Mouse (Mus musculus) forebrain, embryonic 15.5 days (tissue): ENCODE measurements around the gene Dnaaf1. TPM values are rescaled to one million over a fixed set of nuclear protein-coding genes. Genes with fewer than 3 reads are reported as not detected.

Experiments used
- ATAC-seq: fragments of 200-750 bp; cut with Nextera tagmentation; replicated peaks from 2 replicates; pipeline ENCODE4 v1.8.0; 2017; ENCODE audit warnings: mild to moderate bottlenecking, moderate TSS enrichment, moderate library complexity
- H3K27ac ChIP-seq: fragments of 300-500 bp; sonication (generic); replicated peaks from 2 replicates; pipeline ENCODE4 v1.5.1; 2015; ENCODE audit warnings: mild to moderate bottlenecking, inconsistent platforms
- H3K27me3 ChIP-seq: fragments of 300-500 bp; sonication (generic); 2 replicates; pipeline ENCODE4 v1.6.1; 2015; ENCODE audit warnings: inconsistent platforms
- H3K36me3 ChIP-seq: fragments of 300-500 bp; sonication (generic); 2 replicates; pipeline ENCODE4 v1.6.1; 2015; ENCODE audit warnings: mild to moderate bottlenecking, inconsistent platforms
- H3K4me1 ChIP-seq: fragments of 300-500 bp; sonication (generic); 2 replicates; pipeline ENCODE4 v1.6.1; 2015; ENCODE audit warnings: inconsistent platforms
- H3K4me2 ChIP-seq: fragments of 300-500 bp; sonication (generic); replicated peaks from 2 replicates; pipeline ENCODE4 v1.6.1; 2015; ENCODE audit warnings: mild to moderate bottlenecking, inconsistent platforms
- H3K4me3 ChIP-seq: fragments of 300-500 bp; sonication (generic); 2 replicates; pipeline ENCODE4 v1.5.1; 2015; ENCODE audit warnings: mild to moderate bottlenecking, inconsistent platforms
- H3K9ac ChIP-seq: fragments of 300-500 bp; sonication (generic); replicated peaks from 2 replicates; pipeline ENCODE4 v1.6.1; 2015; ENCODE audit warnings: mild to moderate bottlenecking, inconsistent platforms
- H3K9me3 ChIP-seq: fragments of 300-500 bp; sonication (generic); 2 replicates; pipeline ENCODE4 v1.6.1; 2016; ENCODE audit warnings: inconsistent platforms
- WGBS: fragments of 180-500 bp; shearing (Covaris S2); methylation state at CpG from one replicate; pipeline ENCODE4 v1.1.7; 2015; ENCODE audit warnings: mixed read lengths; 5-methylcytosine and 5-hydroxymethylcytosine counted together
- polyA plus RNA-seq: library from polyadenylated mRNA; unstranded; fragments of >200 nt; fragmentation: Nextera tagmentation; extraction: Ambion mirVana; gene quantifications from 2 replicates; pipeline ENCODE4 v1.2.1, GENCODE M21; 2015

Dnaaf1 gene
- polyA plus RNA-seq, 1 experiment from 2014 or later: 0.51 TPM

- WGBS: 82% methylated on average over 7 of the region's 7 CpGs
- Histone ChIP-seq H3K9me3 (no peaks in the 10 kb centered on the region), H3K27ac (no peak overlapping the region), H3K9ac (no peak overlapping the region), H3K27me3 (no peaks in the 10 kb centered on the region), H3K4me1 (no peaks in the 10 kb centered on the region), H3K4me2 (no peak overlapping the region), H3K36me3 (no peaks in the 10 kb centered on the region), H3K4me3 (no peak overlapping the region)
- no peak for ATAC-seq
Observed at GRCm38 (mm10) chr8:119627199-119627598, 52.2 kb downstream of the Dnaaf1 start.

GRCm38 (mm10) chr8:119627613-119628359 lies 52.8 kb downstream of the Dnaaf1 start:
- H3K27me3 ChIP-seq: no peaks in the 10 kb centered on the region
- H3K4me2 ChIP-seq: no peak overlapping the region
- H3K4me3 ChIP-seq: no peak overlapping the region
- no peaks in the 10 kb centered on the region for H3K36me3 ChIP-seq
- ATAC-seq: no peak
- no peaks in the 10 kb centered on the region for H3K4me1 ChIP-seq
- no peaks in the 10 kb centered on the region for H3K9me3 ChIP-seq
- 55% methylated on average over 10 of the region's 10 CpGs for WGBS
- no peak overlapping the region for H3K9ac ChIP-seq
- no peak overlapping the region for H3K27ac ChIP-seq

- Histone ChIP-seq H3K9ac (no peak overlapping the region), H3K9me3 (no peaks in the 10 kb centered on the region), H3K4me3 (no peak overlapping the region), H3K27ac (no peak overlapping the region), H3K4me2 (no peak overlapping the region), H3K27me3 (peaks cover 10% of the 10 kb centered on the region; the same call in 1 of the 2 replicates), H3K36me3 (no peaks in the 10 kb centered on the region), H3K4me1 (no peaks in the 10 kb centered on the region)
- ATAC-seq: no peak
- WGBS: 50% methylated on average over 3 of the region's 3 CpGs
Observed at GRCm38 (mm10) chr8:119630841-119631240, 55.8 kb downstream of the Dnaaf1 start.

- no peaks in the 10 kb centered on the region for H3K4me1 ChIP-seq
- H3K9ac ChIP-seq: no peak overlapping the region
- no peak overlapping the region for H3K4me2 ChIP-seq
- H3K9me3 ChIP-seq: no peaks in the 10 kb centered on the region
- H3K4me3 ChIP-seq: no peak overlapping the region
- no peak for ATAC-seq
- peaks cover 10% of the 10 kb centered on the region; the same call in 1 of the 2 replicates for H3K27me3 ChIP-seq
- H3K36me3 ChIP-seq: no peaks in the 10 kb centered on the region
- no peak overlapping the region for H3K27ac ChIP-seq
- WGBS: 83% methylated on average over 9 of the region's 9 CpGs
Observed at GRCm38 (mm10) chr8:119632246-119632645, 57.2 kb downstream of the Dnaaf1 start.

- Histone ChIP-seq H3K9ac (no peak overlapping the region), H3K4me3 (no peak overlapping the region), H3K4me2 (no peak overlapping the region), H3K4me1 (0 out of 2 replicates have a peak, but pooled peaks cover under 1% of the 10 kb centered on the region), H3K36me3 (no peaks in the 10 kb centered on the region), H3K27me3 (peaks cover 10% of the 10 kb centered on the region; the same call in 1 of the 2 replicates), H3K27ac (no peak overlapping the region), H3K9me3 (no peaks in the 10 kb centered on the region)
- 57% methylated on average over 29 of the region's 29 CpGs for WGBS
- no peak for ATAC-seq
Observed at GRCm38 (mm10) chr8:119632909-119633308, 57.9 kb downstream of the Dnaaf1 start.

- Histone ChIP-seq H3K9me3 (no peaks in the 10 kb centered on the region), H3K4me2 (no peak overlapping the region), H3K27ac (no peak overlapping the region), H3K27me3 (peaks cover 10% of the 10 kb centered on the region; the same call in 1 of the 2 replicates), H3K9ac (no peak overlapping the region), H3K4me3 (no peak overlapping the region), H3K4me1 (0 out of 2 replicates have a peak, but pooled peaks cover 4% of the 10 kb centered on the region), H3K36me3 (no peaks in the 10 kb centered on the region)
- no peak for ATAC-seq
- 18% methylated on average over 14 of the region's 14 CpGs for WGBS
Observed at GRCm38 (mm10) chr8:119634616-119635336, 59.7 kb downstream of the Dnaaf1 start.

GRCm38 (mm10) chr8:119635378-119635777 lies 60.3 kb downstream of the Dnaaf1 start, which contains the start of gene Kcng4:
Gene Kcng4, minus strand, starts transcription at chr8:119635680.
- ATAC-seq: no peak
- Histone ChIP-seq H3K9ac (no peak within 1 kb of the TSS), H3K27me3 (peaks cover 10% of the 10 kb centered on the region; the same call in 1 of the 2 replicates), H3K36me3 (no peaks in the 10 kb centered on the region), H3K4me1 (0 out of 2 replicates have a peak, but pooled peaks cover 4% of the 10 kb centered on the region), H3K27ac (no peak within 1 kb of the TSS), H3K4me2 (no peak within 1 kb of the TSS), H3K4me3 (no peak within 1 kb of the TSS), H3K9me3 (no peaks in the 10 kb centered on the region)
- WGBS: 52% methylated on average over 6 of the region's 6 CpGs

- 0 out of 2 replicates have a peak, but pooled peaks cover 4% of the 10 kb centered on the region for H3K4me1 ChIP-seq
- H3K9ac ChIP-seq: no peak overlapping the region
- peaks cover 11% of the 10 kb centered on the region; the same call in 1 of the 2 replicates for H3K27me3 ChIP-seq
- ATAC-seq: no peak
- no peak overlapping the region for H3K27ac ChIP-seq
- WGBS: 50% methylated on average over 2 of the region's 2 CpGs
- H3K4me3 ChIP-seq: no peak overlapping the region
- H3K36me3 ChIP-seq: no peaks in the 10 kb centered on the region
- H3K9me3 ChIP-seq: no peaks in the 10 kb centered on the region
- H3K4me2 ChIP-seq: no peak overlapping the region
Observed at GRCm38 (mm10) chr8:119635958-119636357, 60.9 kb downstream of the Dnaaf1 start.

- Histone ChIP-seq H3K4me2 (no peak overlapping the region), H3K4me1 (0 out of 2 replicates have a peak, but pooled peaks cover 4% of the 10 kb centered on the region), H3K27me3 (peaks cover 13% of the 10 kb centered on the region; the same call in 1 of the 2 replicates), H3K36me3 (no peaks in the 10 kb centered on the region), H3K27ac (no peak overlapping the region), H3K9me3 (no peaks in the 10 kb centered on the region), H3K4me3 (no peak overlapping the region), H3K9ac (no peak overlapping the region)
- ATAC-seq: no peak
- 59% methylated on average over 7 of the region's 7 CpGs for WGBS
Observed at GRCm38 (mm10) chr8:119636766-119637165, 61.7 kb downstream of the Dnaaf1 start.

GRCm38 (mm10) chr8:119637381-119637780 lies 62.3 kb downstream of the Dnaaf1 start:
- 0 out of 2 replicates have a peak, but pooled peaks cover 4% of the 10 kb centered on the region for H3K4me1 ChIP-seq
- H3K27me3 ChIP-seq: peaks cover 13% of the 10 kb centered on the region; the same call in 1 of the 2 replicates
- ATAC-seq: no peak
- H3K9ac ChIP-seq: no peak overlapping the region
- H3K4me3 ChIP-seq: no peak overlapping the region
- H3K27ac ChIP-seq: no peak overlapping the region
- H3K36me3 ChIP-seq: no peaks in the 10 kb centered on the region
- 93% methylated on average over 4 of the region's 4 CpGs for whole genome bisulfite sequencing
- H3K9me3 ChIP-seq: no peaks in the 10 kb centered on the region
- H3K4me2 ChIP-seq: no peak overlapping the region

- no peaks in the 10 kb centered on the region for H3K36me3 ChIP-seq
- 38% methylated on average over 6 of the region's 6 CpGs for WGBS
- H3K27ac ChIP-seq: no peak overlapping the region
Observed at GRCm38 (mm10) chr8:119638261-119638660, 63.2 kb downstream of the Dnaaf1 start.

GRCm38 (mm10) chr8:119639798-119640197 lies 64.8 kb downstream of the Dnaaf1 start:
- H3K4me2 ChIP-seq: no peak overlapping the region
- ATAC-seq: no peak
- no peak overlapping the region for H3K4me3 ChIP-seq
- no peak overlapping the region for H3K27ac ChIP-seq
- H3K9ac ChIP-seq: no peak overlapping the region
- H3K36me3 ChIP-seq: no peaks in the 10 kb centered on the region
- 70% methylated on average over 7 of the region's 7 CpGs for WGBS
- H3K9me3 ChIP-seq: no peaks in the 10 kb centered on the region
- 0 out of 2 replicates have a peak, but pooled peaks cover 4% of the 10 kb centered on the region for H3K4me1 ChIP-seq
- H3K27me3 ChIP-seq: 0 out of 2 replicates have a peak, but pooled peaks cover 5% of the 10 kb centered on the region

More at GRCm38 (mm10) chr8:119638261-119638660, 63.2 kb downstream of the Dnaaf1 start:
- Histone ChIP-seq H3K27me3 (peaks cover 13% of the 10 kb centered on the region; the same call in 1 of the 2 replicates), H3K4me2 (no peak overlapping the region), H3K9me3 (no peaks in the 10 kb centered on the region), H3K4me1 (0 out of 2 replicates have a peak, but pooled peaks cover 4% of the 10 kb centered on the region), H3K4me3 (no peak overlapping the region), H3K9ac (no peak overlapping the region)
- no peak for ATAC-seq
